Mouse (Mus musculus) liver, embryonic 14.5 days (tissue): ENCODE measurements around the gene Fkbp8.

Experiments
- CTCF ChIP-seq: IDR thresholded peaks from 2 replicates; pipeline ENCODE4 v1.5.1; 2016; ENCODE audit warnings: antibody characterized with exemption, low read depth, control low read depth
- EP300 ChIP-seq: IDR thresholded peaks from 2 replicates; pipeline ENCODE4 v1.6.1; 2016; ENCODE audit warnings: antibody characterized with exemption, low read depth

DNA sequence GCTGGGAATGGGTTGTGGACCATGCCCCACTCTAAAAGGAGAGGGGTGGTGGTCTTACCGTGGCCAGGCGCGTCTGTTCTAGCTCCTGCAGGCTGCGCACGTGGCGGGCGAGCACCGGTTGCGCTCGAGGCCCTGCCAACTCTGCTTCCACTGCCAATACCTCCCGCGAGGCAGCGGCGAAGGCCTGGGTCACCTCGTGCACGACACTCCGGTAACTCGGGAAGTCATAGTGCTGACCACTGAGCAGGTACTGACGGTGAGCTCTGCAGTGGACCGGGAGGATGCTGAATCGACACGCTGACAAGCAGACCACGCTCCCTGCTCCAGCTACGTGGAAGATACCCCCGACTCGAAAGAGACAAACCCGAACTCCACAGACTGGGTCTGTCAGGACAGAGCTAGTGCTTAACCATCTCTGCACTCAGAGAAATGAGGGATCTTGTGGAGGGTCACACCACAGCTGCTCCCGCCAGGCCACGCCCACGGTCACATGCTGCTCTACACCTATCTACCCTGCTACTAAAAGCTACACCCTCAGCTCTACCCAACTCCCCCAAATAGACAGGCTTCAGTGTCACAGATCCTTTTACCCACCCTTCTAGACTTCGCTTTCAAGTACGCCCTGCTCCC, 21.7 kb upstream of the Fkbp8 start:
- TF ChIP-seq CTCF (no peak), EP300 (no peak)
